Mouse (Mus musculus) macrophage (primary cell): Measurements from ENCODE around the gene Plekhh3. TPM values are rescaled to one million over a fixed set of nuclear protein-coding genes. Genes with fewer than 3 reads are reported as not detected.

ENCODE experiments used
- H3K27ac ChIP-seq: fragments of 350-480 bp; formaldehyde crosslinking; 2 replicates; pipeline ENCODE4 v1.9.0; 2021
- H3K36me3 ChIP-seq: fragments of 350-480 bp; formaldehyde crosslinking; 2 replicates; pipeline ENCODE4 v1.9.0; 2021; ENCODE audit errors: inconsistent target
- H3K4me3 ChIP-seq: fragments of 350-480 bp; formaldehyde crosslinking; 2 replicates; pipeline ENCODE4 v1.9.0; 2021; ENCODE audit errors: inconsistent target
- H3K79me2 ChIP-seq: fragments of 350-480 bp; formaldehyde crosslinking; 2 replicates; pipeline ENCODE4 v1.9.0; 2021; ENCODE audit errors: inconsistent target
- WGBS: methylation state at CpG from one replicate; pipeline ENCODE4 v1.1.7; 2026; ENCODE audit warnings: inconsistent platforms; ENCODE audit not compliant: missing documents; 5-methylcytosine and 5-hydroxymethylcytosine counted together
- polyA plus RNA-seq: library from polyadenylated mRNA; stranded (reverse); fragments of 250-400 nt; gene quantifications from 3 replicates; pipeline ENCODE4 v1.2.4, GENCODE M21; 2018; ENCODE audit warnings: inconsistent platforms
- total RNA-seq, 78 experiments: library from RNA; depleted of rRNA; stranded (reverse); fragments of 250-400 nt; gene quantifications; 1 replicate in 9 of 78; 2 replicates in 24 of 78; 3 replicates in 43 of 78; 4 replicates in 2 of 78; pipeline ENCODE4 v1.2.4; 2018; ENCODE audit warnings: inconsistent platforms in 56 of 78

Plekhh3 gene
- total RNA-seq (2018; cell fraction: chromatin; rRNA removed) = 10 to 100 TPM in 1 of 26 experiments, 1 to 10 TPM in 20, under 1 TPM in 5; 0.28 to 11.1 (median 3.6) TPM
- 1 to 10 TPM in 25 of 26 experiments, under 1 TPM in 1; 0.43 to 4.4 (median 2.8) TPM for total RNA-seq (2018; cell fraction: cytosol; rRNA removed)
- 1 to 10 TPM in 25 of 26 experiments, under 1 TPM in 1; 0.82 to 8.3 (median 3.4) TPM for total RNA-seq (2018; cell fraction: nucleus; rRNA removed)
- polyA plus RNA-seq = 0.67 to 3.1 TPM (median 2.7 TPM) in 3 replicates

GRCm38 (mm10) chr11:101170811-101171610 lies at the start of gene Plekhh3:
Plekhh3 (minus strand) TSS chr11:101171351.
- peak within 1 kb of the TSS; percentile 74 for H3K4me3 ChIP-seq
- no peaks in the 10 kb centered on the region; the same call in 1 of the 2 replicates for H3K79me2 ChIP-seq
- WGBS = under 1% methylated on average over 45 of the region's 50 CpGs
- H3K27ac ChIP-seq = peak within 1 kb of the TSS; percentile 80
- H3K36me3 ChIP-seq = 0 out of 2 replicates have a peak, but pooled peaks cover 7% of the 10 kb centered on the region

- 77% methylated on average over 2 of the region's 2 CpGs for WGBS
- H3K27ac ChIP-seq = no peak overlapping the region
- peaks cover 30% of the 10 kb centered on the region for H3K36me3 ChIP-seq
- no peak overlapping the region for H3K4me3 ChIP-seq
- H3K79me2 ChIP-seq = peaks cover 74% of the 10 kb centered on the region
Observed at GRCm38 (mm10) chr11:101220853-101221252, 49.7 kb upstream of the Plekhh3 start.

GRCm38 (mm10) chr11:101218436-101219055 lies 47.4 kb upstream of the Plekhh3 start:
- Histone ChIP-seq H3K4me3 (no peak overlapping the region), H3K27ac (no peak overlapping the region), H3K79me2 (peaks cover 51% of the 10 kb centered on the region), H3K36me3 (peaks cover 53% of the 10 kb centered on the region)
- WGBS = 91% methylated on average over 10 of the region's 10 CpGs

- H3K36me3 ChIP-seq = peaks cover 64% of the 10 kb centered on the region
- H3K79me2 ChIP-seq = peaks cover 35% of the 10 kb centered on the region
- 91% methylated on average over 5 of the region's 5 CpGs for WGBS
- no peak overlapping the region for H3K27ac ChIP-seq
- no peak overlapping the region for H3K4me3 ChIP-seq
Observed at GRCm38 (mm10) chr11:101216936-101217335, 45.8 kb upstream of the Plekhh3 start.

GRCm38 (mm10) chr11:101211970-101212369 lies 40.8 kb upstream of the Plekhh3 start:
- Histone ChIP-seq H3K36me3 (peaks cover 85% of the 10 kb centered on the region), H3K4me3 (no peak overlapping the region), H3K27ac (no peak overlapping the region), H3K79me2 (no peaks in the 10 kb centered on the region)
- 48% methylated on average over 3 of the region's 3 CpGs for WGBS

- H3K79me2 ChIP-seq = no peaks in the 10 kb centered on the region
- no peak overlapping the region for H3K4me3 ChIP-seq
- no peak overlapping the region for H3K27ac ChIP-seq
- WGBS = 72% methylated on average over 7 of the region's 7 CpGs
- peaks cover 90% of the 10 kb centered on the region for H3K36me3 ChIP-seq
Observed at GRCm38 (mm10) chr11:101200986-101201385, 29.8 kb upstream of the Plekhh3 start.

GRCm38 (mm10) chr11:101199555-101199954 lies 28.4 kb upstream of the Plekhh3 start:
- H3K36me3 ChIP-seq = peaks cover 91% of the 10 kb centered on the region
- H3K27ac ChIP-seq = no peak overlapping the region
- WGBS = 96% methylated on average over 3 of the region's 3 CpGs
- H3K79me2 ChIP-seq = no peaks in the 10 kb centered on the region
- no peak overlapping the region for H3K4me3 ChIP-seq

GRCm38 (mm10) chr11:101196175-101196574 lies 25.0 kb upstream of the Plekhh3 start:
- 93% methylated on average over 8 of the region's 8 CpGs for WGBS
- H3K36me3 ChIP-seq = peaks cover 96% of the 10 kb centered on the region
- H3K79me2 ChIP-seq = no peaks in the 10 kb centered on the region
- no peak overlapping the region for H3K27ac ChIP-seq
- H3K4me3 ChIP-seq = no peak overlapping the region

GRCm38 (mm10) chr11:101195571-101195970 lies 24.4 kb upstream of the Plekhh3 start:
- no peak overlapping the region for H3K4me3 ChIP-seq
- 94% methylated on average over 8 of the region's 8 CpGs for WGBS
- H3K79me2 ChIP-seq = no peaks in the 10 kb centered on the region
- H3K27ac ChIP-seq = no peak overlapping the region
- peaks cover 90% of the 10 kb centered on the region for H3K36me3 ChIP-seq

GRCm38 (mm10) chr11:101195101-101195500 lies 23.9 kb upstream of the Plekhh3 start:
- no peaks in the 10 kb centered on the region for H3K79me2 ChIP-seq
- peaks cover 86% of the 10 kb centered on the region for H3K36me3 ChIP-seq
- no peak overlapping the region for H3K27ac ChIP-seq
- 22% methylated on average over 1 of the region's 1 CpGs for WGBS
- no peak overlapping the region for H3K4me3 ChIP-seq

GRCm38 (mm10) chr11:101194643-101195042 lies 23.5 kb upstream of the Plekhh3 start:
- Histone ChIP-seq H3K4me3 (no peak overlapping the region), H3K27ac (no peak overlapping the region), H3K79me2 (no peaks in the 10 kb centered on the region), H3K36me3 (peaks cover 81% of the 10 kb centered on the region)
- 83% methylated on average over 6 of the region's 6 CpGs for WGBS

- no peaks in the 10 kb centered on the region for H3K79me2 ChIP-seq
- H3K4me3 ChIP-seq = no peak overlapping the region
- H3K36me3 ChIP-seq = peaks cover 76% of the 10 kb centered on the region
- H3K27ac ChIP-seq = no peak overlapping the region
- WGBS = 82% methylated on average over 5 of the region's 5 CpGs
Observed at GRCm38 (mm10) chr11:101194137-101194536, 23.0 kb upstream of the Plekhh3 start.

- Histone ChIP-seq H3K27ac (no peak overlapping the region), H3K79me2 (no peaks in the 10 kb centered on the region), H3K4me3 (no peak overlapping the region), H3K36me3 (peaks cover 65% of the 10 kb centered on the region)
- WGBS = 93% methylated on average over 7 of the region's 7 CpGs
Observed at GRCm38 (mm10) chr11:101193076-101193475, 21.9 kb upstream of the Plekhh3 start.

- no peak overlapping the region for H3K4me3 ChIP-seq
- no peaks in the 10 kb centered on the region for H3K79me2 ChIP-seq
- WGBS = 83% methylated on average over 6 of the region's 6 CpGs
- no peak overlapping the region for H3K27ac ChIP-seq
- H3K36me3 ChIP-seq = peaks cover 61% of the 10 kb centered on the region
Observed at GRCm38 (mm10) chr11:101192646-101193045, 21.5 kb upstream of the Plekhh3 start.
